Mouse (Mus musculus) limb, embryonic 10.5 days (tissue): ENCODE measurements around the gene Dpy19l1. TPM values are rescaled to one million over a fixed set of nuclear protein-coding genes. Genes with fewer than 3 reads are reported as not detected.

Experiments used
- DNase-seq: peaks from one replicate; pipeline ENCODE4 v3.0.0-alpha.2; 2017; ENCODE audit warnings: low spot score
- H3K27ac ChIP-seq: fragments of 300-500 bp; sonication (generic); 2 replicates; pipeline ENCODE4 v1.5.1; 2016; ENCODE audit warnings: mild to moderate bottlenecking
- H3K27me3 ChIP-seq: fragments of 300-500 bp; sonication (generic); 2 replicates; pipeline ENCODE4 v1.6.1; 2016; ENCODE audit warnings: low read depth, mild to moderate bottlenecking; ENCODE audit not compliant: poor library complexity, severe bottlenecking
- H3K36me3 ChIP-seq: fragments of 300-500 bp; sonication (generic); 2 replicates; pipeline ENCODE4 v1.6.1; 2016; ENCODE audit warnings: mild to moderate bottlenecking, moderate library complexity
- H3K4me1 ChIP-seq: fragments of 300-500 bp; sonication (generic); 2 replicates; pipeline ENCODE4 v1.6.1; 2016
- H3K4me3 ChIP-seq: fragments of 300-500 bp; sonication (generic); 2 replicates; pipeline ENCODE4 v1.5.1; 2016; ENCODE audit warnings: mild to moderate bottlenecking, moderate library complexity
- H3K9me3 ChIP-seq: fragments of 300-500 bp; sonication (generic); replicated peaks from 2 replicates; pipeline ENCODE4 v1.6.1; 2016; ENCODE audit warnings: mild to moderate bottlenecking
- WGBS: fragments of 180-500 bp; shearing (Covaris S2); methylation state at CpG from one replicate; pipeline ENCODE4 v1.1.7; 2016; 5-methylcytosine and 5-hydroxymethylcytosine counted together
- polyA plus RNA-seq: library from polyadenylated mRNA; unstranded; fragments of >200 nt; fragmentation: Nextera tagmentation; extraction: Ambion mirVana; gene quantifications from 2 replicates; pipeline ENCODE4 v1.2.1, GENCODE M21; 2016

Gene Dpy19l1
- polyA plus RNA-seq, 1 experiment from 2014 or later: 8.6 TPM

DNA sequence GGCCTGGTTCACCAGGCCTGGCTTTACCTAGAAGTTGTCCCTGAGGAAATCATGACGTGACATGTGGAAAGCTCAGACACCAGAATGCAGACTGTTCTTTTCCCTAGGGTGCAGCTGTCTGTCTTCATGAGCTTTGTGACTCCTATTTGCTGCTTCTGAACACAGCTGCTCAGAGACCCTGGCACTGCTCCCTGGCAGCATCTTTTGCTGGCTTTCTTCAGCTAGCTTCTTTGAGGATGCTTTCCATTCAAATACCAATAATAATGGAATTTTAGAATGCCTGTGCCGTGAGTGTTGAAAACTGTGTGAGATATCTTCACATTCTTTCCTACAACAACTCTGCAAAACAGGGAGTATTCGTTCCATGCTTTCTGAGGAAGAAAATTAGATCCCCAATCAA, 108.8 kb downstream of the Dpy19l1 start:
- H3K9me3 ChIP-seq: no peaks in the 10 kb centered on the region
- no peaks in the 10 kb centered on the region for H3K27me3 ChIP-seq
- no peak overlapping the region for H3K4me3 ChIP-seq
- H3K27ac ChIP-seq: no peak overlapping the region
- no peaks in the 10 kb centered on the region for H3K36me3 ChIP-seq
- 84% methylated on average over 3 of the region's 3 CpGs for WGBS
- DNase-seq: no peak
- no peaks in the 10 kb centered on the region for H3K4me1 ChIP-seq

DNA sequence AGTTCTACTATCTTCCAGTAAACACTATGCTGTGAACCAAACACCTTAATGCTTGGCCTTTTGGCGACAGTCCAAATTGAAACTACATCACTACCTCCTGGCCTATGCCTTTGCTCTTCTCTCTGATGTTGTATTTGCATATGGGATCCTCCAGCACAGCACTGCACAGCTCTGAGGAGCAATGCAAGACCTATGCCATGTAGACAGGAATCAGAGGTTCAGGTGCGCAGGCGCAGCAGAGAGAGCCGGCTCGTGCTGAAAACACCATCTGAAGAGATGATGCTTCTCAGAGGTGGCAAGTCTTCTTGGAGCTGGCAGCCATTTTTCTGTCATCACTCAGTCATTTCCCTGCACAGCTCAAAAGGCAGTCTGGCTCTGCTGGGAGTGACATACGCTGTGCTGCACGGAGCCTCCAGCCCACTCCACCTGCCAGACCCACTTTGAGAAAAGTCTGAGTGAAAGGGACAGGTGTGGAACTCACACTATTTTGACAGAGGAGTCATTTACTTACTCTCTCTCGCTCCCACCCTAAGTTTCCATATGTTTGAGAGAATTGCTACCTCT, 112.1 kb downstream of the Dpy19l1 start:
- Histone ChIP-seq H3K9me3 (no peaks in the 10 kb centered on the region), H3K4me3 (no peak overlapping the region), H3K27me3 (no peaks in the 10 kb centered on the region), H3K4me1 (no peaks in the 10 kb centered on the region), H3K36me3 (no peaks in the 10 kb centered on the region), H3K27ac (no peak overlapping the region)
- no peak for DNase-seq
- 91% methylated on average over 8 of the region's 8 CpGs for WGBS

DNA sequence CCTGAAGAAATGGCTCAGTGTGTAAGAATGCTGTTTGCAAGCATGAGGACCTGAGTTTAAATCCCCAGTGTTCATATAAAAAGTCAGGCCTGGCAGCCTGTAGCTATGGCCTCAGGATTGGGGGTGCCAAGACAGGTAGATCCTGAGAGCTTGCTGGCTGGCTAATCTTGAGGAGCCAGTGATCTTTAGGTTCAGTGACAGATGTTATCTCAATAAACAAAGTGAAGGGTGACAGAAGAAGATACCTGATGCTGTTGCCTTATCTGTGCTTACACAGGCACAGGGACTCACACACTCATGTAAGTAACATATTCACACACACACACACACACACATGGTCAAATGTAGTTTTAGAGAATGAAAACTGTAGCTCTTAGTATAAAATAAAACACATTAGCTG, 115.7 kb downstream of the Dpy19l1 start:
- Histone ChIP-seq H3K9me3 (no peaks in the 10 kb centered on the region), H3K4me3 (no peak overlapping the region), H3K36me3 (no peaks in the 10 kb centered on the region), H3K4me1 (no peaks in the 10 kb centered on the region), H3K27me3 (no peaks in the 10 kb centered on the region), H3K27ac (no peak overlapping the region)
- no peak for DNase-seq

DNA sequence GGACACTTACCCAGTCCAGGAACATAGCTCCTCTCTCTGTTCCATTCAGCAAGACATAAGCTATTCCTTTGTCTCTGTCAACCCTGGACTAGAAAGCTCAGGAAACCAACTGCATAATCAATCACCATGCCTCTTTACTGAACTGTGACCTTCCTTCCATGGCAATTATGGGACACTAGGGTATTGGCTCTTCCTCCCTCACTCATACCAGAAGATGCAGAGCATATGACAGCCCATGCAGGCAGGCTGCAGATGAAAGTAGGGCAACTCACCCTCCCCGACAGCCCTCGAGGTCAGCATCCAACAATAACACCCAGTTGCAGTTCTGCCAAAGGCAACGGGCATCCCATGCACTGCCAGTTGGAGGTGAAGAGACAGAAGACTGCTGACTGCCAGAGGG, 123.6 kb downstream of the Dpy19l1 start:
- Histone ChIP-seq H3K4me1 (no peaks in the 10 kb centered on the region), H3K9me3 (no peaks in the 10 kb centered on the region), H3K27ac (no peak overlapping the region), H3K27me3 (no peaks in the 10 kb centered on the region), H3K4me3 (no peak overlapping the region), H3K36me3 (no peaks in the 10 kb centered on the region)
- 65% methylated on average over 3 of the region's 3 CpGs for WGBS
- no peak for DNase-seq

DNA sequence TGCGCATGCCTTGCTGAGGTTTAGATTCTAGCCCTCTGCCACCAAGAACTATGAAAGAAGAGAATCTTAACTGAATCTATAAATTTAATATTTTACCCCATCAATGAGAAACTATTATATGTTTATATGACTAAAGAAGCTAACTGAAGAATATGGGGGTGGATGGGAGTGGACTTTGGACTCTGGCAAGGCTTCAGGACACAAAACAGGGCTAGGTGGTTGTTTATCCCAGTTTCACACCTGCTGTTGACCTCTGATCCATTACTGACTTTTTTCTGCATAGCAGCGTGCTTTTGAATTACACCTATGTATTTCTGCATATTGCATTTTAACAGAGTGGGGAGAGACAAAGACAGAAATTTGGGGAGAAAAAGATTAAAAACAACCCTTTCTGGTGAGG, 124.1 kb downstream of the Dpy19l1 start:
- DNase-seq: no peak
- no peaks in the 10 kb centered on the region for H3K4me1 ChIP-seq
- H3K27me3 ChIP-seq: no peaks in the 10 kb centered on the region
- H3K9me3 ChIP-seq: no peaks in the 10 kb centered on the region
- no peaks in the 10 kb centered on the region for H3K36me3 ChIP-seq
- no peak overlapping the region for H3K27ac ChIP-seq
- H3K4me3 ChIP-seq: no peak overlapping the region
- 81% methylated on average over 2 of the region's 2 CpGs for WGBS

Other genes with a start within 250 kb of the Dpy19l1 start
- not detected in 2 replicates for gene Cypt4, start 122.1 kb upstream of the Dpy19l1 start, polyA plus RNA-seq
- gene Dpy19l2, start 193.2 kb upstream of the Dpy19l1 start, polyA plus RNA-seq: 0.05 and 0.13 TPM in 2 replicates